Mouse (Mus musculus) cerebellum, adult 2 months (tissue): ENCODE measurements around the gene Snx17.

Source experiments
- CTCF ChIP-seq: fragments of 200-500 bp; IDR thresholded peaks from 2 replicates; pipeline ENCODE4 v1.5.1; 2011; ENCODE audit warnings: low read depth, mild to moderate bottlenecking, control low read depth, low read length, moderate library complexity, borderline replicate concordance; ENCODE audit not compliant: insufficient read depth
- POLR2A ChIP-seq: fragments of 200-500 bp; IDR thresholded peaks from 2 replicates; pipeline ENCODE4 v1.6.1; 2011; ENCODE audit warnings: low read length, control low read depth, borderline replicate concordance; ENCODE audit not compliant: insufficient read depth

DNA sequence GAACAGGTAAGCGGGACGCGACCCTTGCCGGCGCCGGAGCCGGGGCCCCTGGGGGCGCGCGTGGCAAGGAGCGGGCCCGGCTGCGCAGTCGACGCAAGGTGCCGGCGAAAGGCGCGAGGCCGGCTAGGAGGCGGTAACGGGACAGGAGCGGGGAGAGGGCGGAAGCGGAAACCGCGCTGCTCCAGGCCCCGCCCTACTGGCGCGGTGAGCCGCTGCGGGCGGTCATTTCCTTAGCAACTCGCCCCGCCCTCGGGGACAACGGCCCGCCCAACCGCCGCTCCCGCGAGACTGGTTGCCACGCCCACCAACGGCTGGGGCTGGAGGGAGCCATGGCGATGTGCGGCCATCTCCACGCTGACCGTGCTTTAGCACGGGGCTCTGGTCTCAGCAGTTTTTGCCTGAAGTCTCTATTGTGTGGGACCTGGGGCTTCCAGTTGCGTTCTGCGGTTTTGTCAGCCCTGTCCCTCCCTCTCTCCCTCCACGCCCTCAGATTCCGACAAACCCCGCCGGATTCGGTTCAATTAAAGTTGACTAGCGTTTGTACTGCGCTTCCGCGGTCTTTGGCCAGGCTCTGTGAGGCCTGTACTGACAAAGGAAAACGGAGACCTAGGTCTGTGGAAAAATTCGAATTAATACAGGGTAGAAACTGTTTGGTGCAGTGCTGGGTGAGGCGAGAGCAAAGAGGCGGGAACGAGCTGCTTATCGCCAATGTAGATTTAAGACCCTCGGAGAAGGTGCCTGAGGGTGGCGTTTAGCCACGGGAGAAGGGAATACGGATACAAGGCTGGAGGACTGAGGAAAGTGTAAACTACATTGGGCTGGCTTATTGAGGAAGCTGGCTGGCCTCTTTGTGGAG lies 27.6 kb downstream of the Snx17 start, which contains the start of gene Ppm1g:
- TF ChIP-seq CTCF (no peak), POLR2A (peak; percentile 98)
